Mouse (Mus musculus): ENCODE measurements at regions not wholly inside any gene's neighbourhood (a gene's known extent, or its start where the extent isn't known, plus 50 kb on each side); places are given as distances from the start of the nearest gene placed in this dataset.
"Not testable (repeated sequence)": the region's sequence is repeated elsewhere in the genome, so short reads cannot be mapped to it uniquely, and the experiment has no call there.

DNA sequence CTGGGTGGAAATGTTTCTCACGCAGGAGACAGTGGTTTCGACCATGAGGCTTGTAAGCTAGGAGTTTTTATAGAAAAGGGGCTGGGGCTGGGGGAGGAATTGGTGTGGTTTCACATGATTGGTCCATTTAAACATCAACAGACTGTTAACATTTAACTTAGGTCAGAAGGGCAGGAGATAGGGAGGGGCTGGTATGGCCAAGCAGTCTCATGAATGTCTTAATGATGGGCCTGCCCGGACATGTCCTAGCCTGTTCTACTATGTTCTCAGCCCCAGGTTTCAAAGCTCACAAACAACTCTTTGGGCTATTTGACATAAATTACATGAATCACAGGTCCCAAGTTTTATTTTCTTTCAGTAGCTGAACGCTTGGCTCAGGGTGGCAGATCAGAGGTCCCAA is 244.5 kb upstream of the Plxna2 start:
- TF ChIP-seq CTCF (IDR thresholded peaks at IDR 0.05; ENCODE audit: extremely low read depth, insufficient read depth, insufficient read length, insufficient replicate concordance); POLR2A (IDR thresholded peaks at IDR 0.05; ENCODE audit: low read depth, low read length): not testable (repeated sequence)
